Mouse (Mus musculus): ENCODE results near the gene Hic1. TPM values are rescaled to one million over a fixed set of nuclear protein-coding genes. Genes with fewer than 3 reads are reported as not detected.

Gene Hic1
- polyA plus RNA-seq, 1 experiment from 2014 or later, result 0.92 TPM

- no peak overlapping the region for H3K9ac ChIP-seq (replicated peaks; ENCODE audit: low read length)
- DNase-seq (peak; percentile 54), ATAC-seq (ENCODE audit: low FRiP score, low TSS enrichment) (no peak)
- H3K4me3 ChIP-seq (replicated peaks; ENCODE audit: low read depth, low read length), result no peak overlapping the region
- H3K27me3 ChIP-seq (ENCODE audit: control insufficient read depth, insufficient read depth, low read length), result no peaks in the 10 kb centered on the region
- H3K4me2 ChIP-seq (ENCODE audit: low read length), result no peak overlapping the region
- H3K9me3 ChIP-seq (ENCODE audit: control insufficient read depth, low read length), result no peaks in the 10 kb centered on the region
- WGBS, result 79% methylated on average over 5 of the region's 5 CpGs
- no peak overlapping the region for H3K27ac ChIP-seq (replicated peaks; ENCODE audit: low read depth, low read length)
- H3K36me3 ChIP-seq (ENCODE audit: control insufficient read depth, insufficient read depth, low read length), result no peaks in the 10 kb centered on the region
- 0 out of 2 replicates have a peak, but pooled peaks cover 4% of the 10 kb centered on the region for H3K4me1 ChIP-seq (ENCODE audit: control insufficient read depth, insufficient read depth, low read length)
Observed at GRCm38 (mm10) chr11:75132278-75132677, 37.0 kb downstream of the Hic1 start.

- H3K4me2 ChIP-seq (ENCODE audit: low read length), result no peak overlapping the region
- H3K27me3 ChIP-seq (ENCODE audit: control insufficient read depth, insufficient read depth, low read length), result no peaks in the 10 kb centered on the region
- H3K27ac ChIP-seq (replicated peaks; ENCODE audit: low read depth, low read length), result no peak overlapping the region
- H3K36me3 ChIP-seq (ENCODE audit: control insufficient read depth, insufficient read depth, low read length), result no peaks in the 10 kb centered on the region
- DNase-seq, result no peak
- H3K9ac ChIP-seq (replicated peaks; ENCODE audit: low read length), result no peak overlapping the region
- no peaks in the 10 kb centered on the region for H3K9me3 ChIP-seq (ENCODE audit: control insufficient read depth, low read length)
- no peak for ATAC-seq (ENCODE audit: low FRiP score, low TSS enrichment)
- 0 out of 2 replicates have a peak, but pooled peaks cover 4% of the 10 kb centered on the region for H3K4me1 ChIP-seq (ENCODE audit: control insufficient read depth, insufficient read depth, low read length)
- H3K4me3 ChIP-seq (replicated peaks; ENCODE audit: low read depth, low read length), result no peak overlapping the region
- 83% methylated on average over 4 of the region's 4 CpGs for WGBS
Observed at GRCm38 (mm10) chr11:75131300-75131699, 38.0 kb downstream of the Hic1 start.

- Histone ChIP-seq H3K4me1 (ENCODE audit: control insufficient read depth, insufficient read depth, low read length) (0 out of 2 replicates have a peak, but pooled peaks cover 4% of the 10 kb centered on the region), H3K9me3 (ENCODE audit: control insufficient read depth, low read length) (no peaks in the 10 kb centered on the region), H3K27ac (replicated peaks; ENCODE audit: low read depth, low read length) (no peak overlapping the region), H3K36me3 (ENCODE audit: control insufficient read depth, insufficient read depth, low read length) (no peaks in the 10 kb centered on the region), H3K27me3 (ENCODE audit: control insufficient read depth, insufficient read depth, low read length) (no peaks in the 10 kb centered on the region), H3K4me3 (replicated peaks; ENCODE audit: low read depth, low read length) (no peak overlapping the region), H3K4me2 (ENCODE audit: low read length) (no peak overlapping the region), H3K9ac (replicated peaks; ENCODE audit: low read length) (no peak overlapping the region)
- WGBS, result 95% methylated on average over 6 of the region's 6 CpGs
- DNase-seq, result no peak
- no peak for ATAC-seq (ENCODE audit: low FRiP score, low TSS enrichment)
Observed at GRCm38 (mm10) chr11:75129481-75129880, 39.8 kb downstream of the Hic1 start.

GRCm38 (mm10) chr11:75126384-75126783, 42.9 kb downstream of the Hic1 start:
- Histone ChIP-seq H3K9me3 (ENCODE audit: control insufficient read depth, low read length) (no peaks in the 10 kb centered on the region), H3K27ac (replicated peaks; ENCODE audit: low read depth, low read length) (no peak overlapping the region), H3K4me3 (replicated peaks; ENCODE audit: low read depth, low read length) (no peak overlapping the region), H3K4me1 (ENCODE audit: control insufficient read depth, insufficient read depth, low read length) (no peaks in the 10 kb centered on the region), H3K4me2 (ENCODE audit: low read length) (no peak overlapping the region), H3K36me3 (ENCODE audit: control insufficient read depth, insufficient read depth, low read length) (no peaks in the 10 kb centered on the region), H3K9ac (replicated peaks; ENCODE audit: low read length) (no peak overlapping the region), H3K27me3 (ENCODE audit: control insufficient read depth, insufficient read depth, low read length) (no peaks in the 10 kb centered on the region)
- ATAC-seq (ENCODE audit: low FRiP score, low TSS enrichment), result no peak
- DNase-seq, result no peak
- 95% methylated on average over 3 of the region's 3 CpGs for WGBS

GRCm38 (mm10) chr11:75124406-75124805, 44.9 kb downstream of the Hic1 start:
- H3K36me3 ChIP-seq (ENCODE audit: control insufficient read depth, insufficient read depth, low read length), result no peaks in the 10 kb centered on the region
- ATAC-seq (ENCODE audit: low FRiP score, low TSS enrichment) (no peak), DNase-seq (no peak)
- H3K9me3 ChIP-seq (ENCODE audit: control insufficient read depth, low read length), result no peaks in the 10 kb centered on the region
- H3K4me2 ChIP-seq (ENCODE audit: low read length), result no peak overlapping the region
- H3K27ac ChIP-seq (replicated peaks; ENCODE audit: low read depth, low read length), result no peak overlapping the region
- no peaks in the 10 kb centered on the region for H3K4me1 ChIP-seq (ENCODE audit: control insufficient read depth, insufficient read depth, low read length)
- no peak overlapping the region for H3K9ac ChIP-seq (replicated peaks; ENCODE audit: low read length)
- H3K4me3 ChIP-seq (replicated peaks; ENCODE audit: low read depth, low read length), result no peak overlapping the region
- H3K27me3 ChIP-seq (ENCODE audit: control insufficient read depth, insufficient read depth, low read length), result no peaks in the 10 kb centered on the region
- WGBS, result 89% methylated on average over 2 of the region's 2 CpGs

GRCm38 (mm10) chr11:75121348-75121747, 48.0 kb downstream of the Hic1 start:
- Histone ChIP-seq H3K36me3 (ENCODE audit: control insufficient read depth, insufficient read depth, low read length) (no peaks in the 10 kb centered on the region), H3K27ac (replicated peaks; ENCODE audit: low read depth, low read length) (no peak overlapping the region), H3K27me3 (ENCODE audit: control insufficient read depth, insufficient read depth, low read length) (no peaks in the 10 kb centered on the region), H3K4me2 (ENCODE audit: low read length) (no peak overlapping the region), H3K4me1 (ENCODE audit: control insufficient read depth, insufficient read depth, low read length) (no peaks in the 10 kb centered on the region), H3K9ac (replicated peaks; ENCODE audit: low read length) (no peak overlapping the region), H3K9me3 (ENCODE audit: control insufficient read depth, low read length) (no peaks in the 10 kb centered on the region), H3K4me3 (replicated peaks; ENCODE audit: low read depth, low read length) (no peak overlapping the region)
- WGBS, result 75% methylated on average over 1 of the region's 1 CpGs
- DNase-seq (no peak), ATAC-seq (ENCODE audit: low FRiP score, low TSS enrichment) (no peak)

- WGBS, result 92% methylated on average over 3 of the region's 3 CpGs
- H3K4me2 ChIP-seq (ENCODE audit: low read length), result no peak overlapping the region
- H3K36me3 ChIP-seq (ENCODE audit: control insufficient read depth, insufficient read depth, low read length), result no peaks in the 10 kb centered on the region
- H3K9ac ChIP-seq (replicated peaks; ENCODE audit: low read length), result no peak overlapping the region
- DNase-seq (no peak), ATAC-seq (ENCODE audit: low FRiP score, low TSS enrichment) (no peak)
- H3K27ac ChIP-seq (replicated peaks; ENCODE audit: low read depth, low read length), result no peak overlapping the region
- H3K4me3 ChIP-seq (replicated peaks; ENCODE audit: low read depth, low read length), result no peak overlapping the region
- no peaks in the 10 kb centered on the region for H3K4me1 ChIP-seq (ENCODE audit: control insufficient read depth, insufficient read depth, low read length)
- H3K9me3 ChIP-seq (ENCODE audit: control insufficient read depth, low read length), result no peaks in the 10 kb centered on the region
- no peaks in the 10 kb centered on the region for H3K27me3 ChIP-seq (ENCODE audit: control insufficient read depth, insufficient read depth, low read length)
Observed at GRCm38 (mm10) chr11:75119841-75120240, 49.5 kb downstream of the Hic1 start.

- no peak overlapping the region for H3K4me2 ChIP-seq (ENCODE audit: low read length)
- no peaks in the 10 kb centered on the region for H3K9me3 ChIP-seq (ENCODE audit: control insufficient read depth, low read length)
- WGBS, result 96% methylated on average over 2 of the region's 2 CpGs
- no peaks in the 10 kb centered on the region for H3K4me1 ChIP-seq (ENCODE audit: control insufficient read depth, insufficient read depth, low read length)
- H3K27me3 ChIP-seq (ENCODE audit: control insufficient read depth, insufficient read depth, low read length), result no peaks in the 10 kb centered on the region
- no peaks in the 10 kb centered on the region for H3K36me3 ChIP-seq (ENCODE audit: control insufficient read depth, insufficient read depth, low read length)
- no peak overlapping the region for H3K9ac ChIP-seq (replicated peaks; ENCODE audit: low read length)
- no peak overlapping the region for H3K4me3 ChIP-seq (replicated peaks; ENCODE audit: low read depth, low read length)
- no peak overlapping the region for H3K27ac ChIP-seq (replicated peaks; ENCODE audit: low read depth, low read length)
- ATAC-seq (ENCODE audit: low FRiP score, low TSS enrichment) (no peak), DNase-seq (no peak)
Observed at GRCm38 (mm10) chr11:75119298-75119697, 50.0 kb downstream of the Hic1 start.

- no peak for DNase-seq
- no peaks in the 10 kb centered on the region for H3K36me3 ChIP-seq (ENCODE audit: control insufficient read depth, insufficient read depth, low read length)
- no peak overlapping the region for H3K4me2 ChIP-seq (ENCODE audit: low read length)
- ATAC-seq (ENCODE audit: low FRiP score, low TSS enrichment), result no peak
- no peaks in the 10 kb centered on the region for H3K9me3 ChIP-seq (ENCODE audit: control insufficient read depth, low read length)
- H3K27me3 ChIP-seq (ENCODE audit: control insufficient read depth, insufficient read depth, low read length), result no peaks in the 10 kb centered on the region
- H3K27ac ChIP-seq (replicated peaks; ENCODE audit: low read depth, low read length), result no peak overlapping the region
- H3K4me1 ChIP-seq (ENCODE audit: control insufficient read depth, insufficient read depth, low read length), result no peaks in the 10 kb centered on the region
- H3K4me3 ChIP-seq (replicated peaks; ENCODE audit: low read depth, low read length), result no peak overlapping the region
- 97% methylated on average over 2 of the region's 2 CpGs for WGBS
- no peak overlapping the region for H3K9ac ChIP-seq (replicated peaks; ENCODE audit: low read length)
Observed at GRCm38 (mm10) chr11:75118141-75118540, 51.2 kb downstream of the Hic1 start.
